Mouse (Mus musculus) erythroblast, adult 5-6 weeks (primary cell): ENCODE results near the gene Tspan14. TPM values are rescaled to one million over a fixed set of nuclear protein-coding genes. Genes with fewer than 3 reads are reported as not detected.
A peak's percentile ranks its signal among the peaks of the same experiment; 100 is the strongest.

Experiments
- ATAC-seq: replicated peaks from 2 replicates; pipeline ENCODE4 v1.8.0; 2016; ENCODE audit warnings: moderate number of reproducible peaks, mild to moderate bottlenecking, moderate TSS enrichment, inconsistent platforms; ENCODE audit not compliant: poor library complexity, low FRiP score, severe bottlenecking
- total RNA-seq, 2 experiments: library from RNA; stranded (forward) in 1 of 2; stranded (reverse) in 1 of 2; fragments of 150-400 nt in 1 of 2; fragments of 200-764, 138-1000 nt in 1 of 2; gene quantifications; 2 replicates each; pipeline versions ENCODE4 v1.2.3 to v1.2.4; 2015 to 2017; ENCODE audit warnings: low replicate concordance in 2 of 2

Gene Tspan14
- total RNA-seq, 2 experiments from 2014 or later: 4.0 to 9.4 TPM

DNA sequence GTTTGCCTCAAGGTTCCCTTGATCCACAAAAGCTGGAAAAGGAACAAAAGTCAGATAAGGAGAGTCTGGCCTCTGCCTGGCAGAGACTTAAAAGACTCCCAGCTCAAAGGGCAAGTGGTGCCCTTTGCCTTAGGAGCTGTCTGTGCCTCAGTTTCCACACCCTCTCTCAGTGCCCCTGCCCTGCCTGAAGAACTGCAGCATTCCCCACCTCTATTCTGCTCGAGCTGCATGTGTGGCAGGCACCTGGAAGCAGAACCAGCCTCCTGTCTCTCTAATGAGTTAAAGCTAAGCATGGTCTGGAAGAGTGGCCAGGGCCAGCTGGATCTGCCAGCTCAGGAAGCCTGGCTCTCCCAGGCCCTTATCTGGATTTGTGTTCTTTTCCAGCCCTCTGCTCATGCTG lies 13.1 kb upstream of the Tspan14 start:
- no peak for ATAC-seq

GRCm38 (mm10) chr14:40979002-40979401 lies 12.4 kb upstream of the Tspan14 start:
- peak; percentile 79 for ATAC-seq

DNA sequence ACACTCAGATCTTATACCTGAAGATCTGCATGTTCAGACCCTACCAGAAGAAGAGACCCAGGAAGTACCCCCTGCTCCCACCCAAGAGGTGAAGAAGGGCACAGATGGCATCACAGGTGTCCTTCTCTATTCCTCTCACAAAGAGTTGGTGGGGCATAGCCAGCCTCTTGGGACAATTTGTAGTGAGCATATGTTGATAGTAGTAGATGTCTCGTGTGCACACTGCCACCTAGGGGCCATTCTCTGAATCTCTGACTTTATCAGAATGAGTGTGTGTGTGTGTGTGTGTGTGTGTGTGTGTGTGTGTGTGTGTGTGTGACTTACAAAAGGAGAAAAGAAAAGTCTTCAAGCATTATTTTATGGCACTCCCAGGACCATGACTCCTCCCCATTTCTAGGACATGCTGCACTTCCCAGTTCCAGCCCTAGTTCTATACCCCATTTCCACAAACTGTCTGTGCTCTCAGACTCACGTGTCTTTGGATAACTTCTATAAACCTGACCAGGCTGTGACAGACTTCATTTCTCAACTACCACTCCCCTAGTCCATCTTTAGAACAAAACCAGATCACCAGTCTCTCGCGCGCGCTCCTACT lies 8.6 kb upstream of the Tspan14 start:
- ATAC-seq: peak; percentile 81

DNA sequence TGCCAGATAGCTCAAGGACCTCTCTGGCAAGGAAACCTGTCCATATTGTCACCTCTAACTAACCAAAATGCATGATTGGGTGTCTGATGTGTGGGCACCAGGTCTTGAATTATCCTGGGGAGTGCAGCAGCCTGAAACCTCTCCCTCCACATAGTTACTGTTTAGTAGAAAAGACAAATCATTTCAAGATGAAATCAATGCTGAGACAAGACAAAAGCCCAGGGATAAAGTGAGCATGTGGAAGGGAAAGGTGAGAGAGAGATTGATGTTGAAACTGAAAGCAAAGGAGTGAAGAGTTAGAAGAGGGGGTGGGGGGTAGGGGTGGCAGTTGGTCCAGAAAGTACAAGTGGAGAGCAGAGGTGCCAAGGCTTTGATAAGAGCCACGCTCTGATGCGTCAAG lies 1.4 kb upstream of the Tspan14 start:
- no peak for ATAC-seq

DNA sequence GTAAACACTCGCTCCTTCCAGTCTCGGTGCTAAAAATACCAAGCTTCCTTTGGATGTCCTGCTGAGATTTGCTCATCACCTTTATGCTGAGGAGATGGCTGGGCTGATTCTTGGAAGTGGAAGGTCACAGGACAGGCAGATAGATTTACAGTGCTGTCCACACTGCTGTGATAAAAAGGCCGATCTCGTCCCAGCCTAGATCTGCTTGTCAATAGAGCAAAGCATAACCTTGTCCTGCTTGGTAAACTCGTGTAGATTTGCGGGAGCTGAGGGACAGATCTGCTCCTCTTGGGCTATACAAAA lies 942 bp upstream of the Tspan14 start:
- no peak for ATAC-seq

DNA sequence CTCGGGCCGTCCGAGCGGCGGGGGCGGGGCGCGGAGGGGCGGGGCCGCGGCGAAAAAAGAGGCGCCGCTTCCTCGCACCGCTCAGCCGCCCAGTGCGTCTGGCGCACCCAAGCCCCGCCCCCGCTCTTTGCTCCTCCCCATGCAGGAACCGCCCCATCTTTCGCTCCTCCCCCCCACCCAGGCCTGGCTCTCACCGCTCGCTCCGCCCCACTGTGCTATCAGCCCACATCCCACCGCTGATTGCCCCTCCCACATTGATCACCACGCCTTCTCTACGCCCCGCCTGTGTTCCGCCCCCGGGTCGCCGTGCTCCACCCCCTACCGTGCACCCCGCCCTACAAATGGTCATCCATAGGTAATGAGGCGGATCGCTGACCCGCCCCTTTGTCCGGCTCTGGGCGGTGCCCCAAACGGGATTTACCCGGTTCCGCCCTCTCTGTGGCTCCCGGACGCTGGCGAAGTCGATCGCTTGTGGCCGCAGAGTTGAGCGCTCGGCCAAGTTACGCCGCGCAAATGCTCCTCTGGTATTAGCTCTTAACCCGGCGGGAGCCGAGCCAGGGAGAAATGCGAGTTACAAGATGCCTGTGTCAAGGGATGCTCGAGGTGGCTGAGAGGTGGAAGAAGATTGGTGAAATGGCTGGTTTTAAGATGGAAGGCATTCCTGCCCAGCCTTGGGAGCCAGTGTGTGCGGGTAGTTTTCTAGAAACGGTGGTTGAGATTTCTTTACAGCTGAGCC lies 423 bp upstream of the Tspan14 start:
- peak; percentile 89 for ATAC-seq

DNA sequence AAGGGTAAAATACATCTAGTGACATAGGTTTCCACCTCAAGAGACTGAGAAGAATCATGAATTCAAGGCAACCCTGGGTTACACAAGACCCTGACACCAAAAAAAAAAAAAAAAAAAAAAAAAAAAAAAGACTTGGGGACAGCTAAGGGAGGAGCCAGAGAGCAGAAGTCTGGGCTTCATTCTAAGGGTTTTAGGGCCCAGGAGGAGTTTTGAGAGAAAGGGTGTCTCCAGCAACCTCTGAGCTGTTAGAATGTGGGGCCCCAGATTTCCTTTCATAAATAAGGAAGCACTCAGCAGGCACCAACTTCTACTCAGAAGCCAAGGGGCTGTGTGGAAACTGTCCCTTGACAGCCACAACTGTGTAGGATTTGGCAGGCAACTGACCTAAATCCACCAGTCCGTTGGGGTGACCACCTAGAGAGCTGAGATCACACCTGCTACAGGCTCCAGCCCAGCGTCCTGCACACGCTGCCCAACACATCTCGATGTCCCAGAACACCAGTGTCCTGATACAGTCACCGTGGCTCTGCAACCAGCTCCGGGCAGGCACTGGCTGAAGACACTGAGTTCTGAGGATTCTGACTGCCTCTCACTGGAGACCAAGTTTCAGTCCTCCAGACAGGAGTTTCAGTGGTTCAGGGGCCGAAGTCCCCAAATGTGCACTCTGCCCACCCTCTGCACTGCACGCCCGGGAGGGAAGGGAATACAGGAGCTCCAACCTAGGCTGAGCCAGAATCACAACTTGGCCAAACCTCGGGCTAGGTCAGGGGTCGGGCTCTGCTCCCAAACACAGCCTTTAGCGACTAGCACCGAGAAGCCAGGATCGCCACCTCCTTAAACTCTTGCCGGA lies 875 bp downstream of the Tspan14 start:
- ATAC-seq: no peak

DNA sequence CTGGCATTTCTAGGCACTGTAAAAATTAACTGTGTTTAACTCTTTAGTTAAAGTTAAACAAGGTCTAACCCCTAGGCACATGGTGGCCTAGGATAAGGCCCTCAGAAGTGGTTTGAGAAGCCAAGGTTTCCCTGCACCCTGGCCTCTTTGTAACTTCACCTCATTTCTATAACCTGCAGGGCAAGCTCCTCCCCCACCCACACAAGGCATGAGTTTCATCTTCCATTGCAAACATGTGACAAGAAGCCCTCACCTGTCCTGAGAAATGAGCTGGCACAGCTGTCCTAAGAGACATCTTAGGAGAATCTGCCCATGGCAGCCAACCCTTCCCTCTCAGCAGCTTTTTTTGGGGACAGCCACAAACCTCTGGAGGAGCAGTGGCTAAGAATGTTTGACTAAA lies 1.7 kb downstream of the Tspan14 start:
- ATAC-seq: no peak

DNA sequence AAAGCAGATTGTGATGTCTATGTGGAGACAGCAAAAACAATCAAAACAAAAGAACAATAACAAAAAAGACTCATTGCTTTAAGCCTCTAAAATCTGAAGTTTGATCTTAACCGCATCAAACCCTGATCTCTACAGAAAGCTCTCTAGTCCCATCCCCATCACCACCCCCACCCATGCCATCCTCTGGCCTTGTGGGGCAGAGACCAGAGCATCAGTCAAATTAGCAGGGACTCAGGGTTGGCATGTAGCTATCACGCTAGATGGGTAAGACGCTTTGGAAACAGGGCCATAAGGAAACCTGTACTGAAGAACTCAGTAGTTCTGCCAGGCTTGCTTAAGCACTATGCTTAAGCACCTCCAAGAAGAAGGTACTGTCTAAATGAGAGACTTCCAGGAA lies 2.4 kb downstream of the Tspan14 start:
- no peak for ATAC-seq

GRCm38 (mm10) chr14:40963501-40964213 lies 3.0 kb downstream of the Tspan14 start:
- ATAC-seq: no peak

- no peak for ATAC-seq
Measured at GRCm38 (mm10) chr14:40962365-40963290, 4.0 kb downstream of the Tspan14 start.

DNA sequence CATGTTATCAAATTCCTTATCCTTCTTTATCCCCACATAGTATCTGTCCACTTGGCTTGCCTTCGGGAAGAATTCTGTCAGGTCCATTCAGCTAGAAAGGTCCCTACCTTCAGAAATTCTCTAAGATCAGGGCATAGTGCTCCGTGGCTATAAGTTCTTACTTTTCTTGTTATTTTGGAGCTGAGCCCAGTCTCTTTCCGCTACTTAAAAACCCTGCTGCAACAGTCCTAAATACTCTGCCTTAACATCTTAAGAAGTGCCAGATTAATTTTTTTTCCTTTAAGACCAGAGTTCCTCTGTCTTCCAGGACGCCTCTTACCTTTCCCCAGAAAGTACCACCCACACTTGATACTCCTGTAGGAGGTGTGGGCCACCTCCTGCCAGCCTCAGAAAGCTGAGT lies 6.4 kb downstream of the Tspan14 start:
- ATAC-seq: no peak

GRCm38 (mm10) chr14:40959586-40959985 lies 7.0 kb downstream of the Tspan14 start:
- no peak for ATAC-seq

DNA sequence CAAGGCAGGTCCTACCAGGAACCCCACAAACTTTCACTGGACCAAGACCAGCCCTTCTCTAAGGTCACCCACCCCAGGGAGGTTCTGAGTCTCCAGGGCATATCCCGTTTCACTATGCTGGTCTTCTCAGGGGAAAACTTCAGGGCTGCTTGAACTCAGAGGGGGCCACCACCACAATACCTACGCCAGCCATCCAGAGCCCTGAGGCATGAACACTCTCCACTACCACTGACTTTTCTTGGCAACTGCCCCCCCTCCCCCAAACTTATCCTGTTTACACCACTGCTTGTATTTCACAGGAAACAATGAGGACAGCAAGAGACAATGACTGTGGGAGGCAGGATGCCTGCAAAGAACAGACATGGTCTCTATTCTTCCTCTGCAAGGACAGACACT lies 7.6 kb downstream of the Tspan14 start:
- no peak for ATAC-seq

DNA sequence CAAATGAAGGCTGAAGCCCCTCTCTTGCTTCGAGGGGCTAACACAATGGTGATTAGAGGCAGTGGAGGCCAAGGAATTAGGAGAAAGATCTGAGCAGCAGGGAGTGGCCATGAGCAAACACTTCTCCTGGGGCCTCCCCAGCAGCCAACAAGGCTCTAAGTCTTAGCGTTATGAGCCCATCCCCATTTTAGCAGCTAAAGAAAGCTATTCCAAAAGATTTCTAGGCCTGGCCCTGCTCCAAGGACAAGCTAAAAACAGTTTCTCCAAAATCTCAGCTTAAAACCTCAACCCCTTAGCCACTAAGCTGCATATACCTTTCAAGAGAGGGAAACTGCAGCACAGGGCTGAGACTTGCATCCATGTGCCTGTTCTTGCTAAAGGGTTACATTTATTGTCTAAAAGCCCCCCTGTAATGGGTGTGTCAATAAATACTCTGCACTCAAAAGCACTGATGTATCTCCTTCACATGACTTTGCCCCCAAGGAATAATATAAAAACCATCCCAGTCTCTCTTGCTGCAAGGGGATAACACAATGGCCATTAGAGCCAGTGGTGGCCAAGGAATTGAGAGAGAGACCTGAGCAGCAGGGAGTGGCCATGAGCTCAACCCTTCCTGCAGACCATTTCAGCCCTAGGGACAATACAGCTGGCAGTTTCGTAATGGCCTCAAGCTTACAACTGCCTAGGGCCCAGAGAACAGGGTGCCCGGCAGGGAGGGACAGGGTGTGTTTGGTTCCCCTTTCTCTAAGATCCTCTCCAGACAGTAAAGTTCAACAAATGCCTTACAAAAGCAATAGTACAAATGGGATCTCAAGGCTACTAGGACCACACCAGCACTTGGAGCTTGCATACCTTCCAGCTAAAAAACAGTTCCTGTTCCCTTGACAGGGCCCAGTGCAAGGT lies 8.3 kb downstream of the Tspan14 start:
- ATAC-seq: no peak

GRCm38 (mm10) chr14:40957607-40958006 lies 9.0 kb downstream of the Tspan14 start:
- no peak for ATAC-seq

DNA sequence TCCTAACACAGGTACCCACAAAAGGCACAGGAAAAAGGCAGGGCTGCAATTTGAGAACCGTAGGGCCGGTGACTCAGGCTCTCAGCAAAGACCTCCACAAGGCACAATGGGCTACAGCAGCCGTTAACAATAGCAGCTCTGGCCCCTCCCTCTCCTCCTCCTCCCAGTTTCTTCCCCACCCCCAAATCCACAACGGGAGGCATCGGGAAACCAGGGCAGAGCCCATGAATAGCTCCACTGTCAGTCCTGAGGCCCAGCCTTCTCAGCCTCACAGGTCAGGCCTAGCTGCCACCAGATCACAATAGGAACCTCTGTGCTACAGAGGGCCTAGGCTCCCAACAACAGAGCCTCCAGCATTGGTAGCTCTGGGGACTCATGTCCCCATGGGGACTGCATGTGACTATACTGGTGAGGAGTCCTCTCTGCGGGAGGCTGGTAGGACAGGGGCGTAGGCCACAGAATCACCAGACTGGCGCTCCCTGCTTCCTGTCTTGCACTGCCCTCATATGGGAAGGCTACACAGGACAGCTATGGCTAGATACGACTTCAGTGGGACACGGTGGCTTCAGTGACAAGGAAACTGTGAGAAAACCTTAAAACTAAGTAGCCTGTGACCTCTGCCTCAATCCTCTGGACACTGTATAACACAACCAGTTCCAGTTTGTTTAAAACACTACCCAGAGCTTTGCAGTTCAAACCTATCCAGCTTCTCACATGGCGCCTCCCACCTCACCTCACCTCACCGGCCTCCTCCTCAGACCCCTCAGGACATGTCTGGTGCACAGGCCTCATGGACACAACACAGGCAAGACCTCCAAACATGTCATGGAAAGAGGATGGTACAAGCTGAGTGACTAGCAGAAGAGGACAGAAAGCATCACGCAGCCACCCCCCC lies 10.1 kb downstream of the Tspan14 start:
- ATAC-seq: no peak
